Mouse (Mus musculus): ENCODE measurements around the gene Tnk2. TPM values are rescaled to one million over a fixed set of nuclear protein-coding genes. Genes with fewer than 3 reads are reported as not detected.

The Tnk2 gene
- polyA plus RNA-seq, 1 experiment: 106 TPM

- no peak for DNase-seq (ENCODE audit: low spot score)
These were observed 16.4 kb downstream of the Tnk2 start for GRCm38 (mm10) chr16:32660095-32660494.

GRCm38 (mm10) chr16:32660557-32661321 lies 17.1 kb downstream of the Tnk2 start:
- DNase-seq (ENCODE audit: low spot score): peak; percentile 43

DNA sequence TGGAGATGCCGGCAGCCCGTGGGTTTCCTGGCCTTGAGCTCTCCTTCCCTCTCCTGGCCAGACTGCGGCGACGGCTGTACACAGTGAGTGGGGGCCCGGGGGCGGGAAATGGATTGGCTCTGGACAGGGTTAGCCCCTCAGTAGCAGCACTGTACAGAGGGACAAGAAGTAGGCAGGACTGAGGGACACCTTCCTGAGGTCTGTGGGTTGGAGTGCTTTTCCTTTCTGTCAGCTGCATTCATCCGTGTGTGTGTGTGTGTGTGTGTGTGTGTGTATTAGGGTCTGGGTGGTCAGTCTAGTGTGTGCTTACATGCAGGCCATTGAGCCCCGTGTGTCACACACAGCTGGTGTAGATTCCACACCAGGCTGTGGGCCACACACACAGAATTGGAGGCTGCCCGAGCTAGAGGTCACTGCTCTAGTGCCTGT lies 17.8 kb downstream of the Tnk2 start:
- no peak for DNase-seq (ENCODE audit: low spot score)

GRCm38 (mm10) chr16:32662372-32662771 lies 18.7 kb downstream of the Tnk2 start:
- no peak for DNase-seq (ENCODE audit: low spot score)

- no peak for DNase-seq (ENCODE audit: low spot score)
These were observed 19.7 kb downstream of the Tnk2 start for GRCm38 (mm10) chr16:32663231-32663858.

GRCm38 (mm10) chr16:32664211-32664610 lies 20.5 kb downstream of the Tnk2 start:
- no peak for DNase-seq (ENCODE audit: low spot score)

GRCm38 (mm10) chr16:32665851-32666665 lies 22.4 kb downstream of the Tnk2 start:
- DNase-seq (ENCODE audit: low spot score): peak; percentile 22

DNA sequence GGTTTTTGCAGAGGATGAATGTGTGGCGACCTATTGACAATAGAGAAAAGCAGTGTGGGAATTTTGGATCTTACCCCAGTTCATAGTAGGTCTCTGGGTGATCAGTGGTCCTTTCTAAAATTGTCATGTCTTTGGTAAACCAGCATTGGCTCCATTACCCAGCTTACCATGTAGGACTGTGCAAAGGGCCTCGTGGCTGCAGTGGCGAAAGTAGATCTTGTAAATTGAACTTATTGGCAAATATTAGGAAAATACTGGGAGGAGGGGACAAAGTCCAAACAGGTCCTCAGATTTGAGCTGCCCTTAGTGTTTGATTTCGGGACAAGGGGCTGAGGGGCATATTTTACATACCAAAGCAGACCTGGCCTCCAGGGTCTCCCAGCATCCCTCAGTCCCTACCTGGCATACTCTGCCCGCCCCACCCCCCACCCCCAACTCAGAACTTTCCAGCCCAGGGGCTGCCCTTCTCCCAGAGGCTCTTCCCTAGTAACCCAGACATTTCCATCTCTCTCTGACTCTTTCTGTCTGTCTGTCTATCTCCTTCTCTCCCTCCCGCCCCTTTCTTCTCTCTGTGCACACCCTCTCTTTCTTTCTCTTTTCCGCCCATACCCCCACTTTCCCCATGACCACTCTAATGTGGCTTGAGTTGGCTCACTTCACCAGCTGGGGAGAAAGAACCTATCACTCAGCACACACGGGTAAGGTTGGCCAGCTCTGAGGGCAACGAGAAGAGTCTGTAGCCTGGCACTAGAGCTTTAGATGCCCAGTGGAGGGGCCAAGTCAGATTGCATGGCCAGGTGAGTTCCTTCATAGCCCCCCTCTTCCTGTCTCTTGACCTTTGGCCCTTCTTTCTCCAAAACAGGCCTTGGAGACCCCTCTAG lies 23.2 kb downstream of the Tnk2 start:
- no peak for DNase-seq (ENCODE audit: low spot score)

DNA sequence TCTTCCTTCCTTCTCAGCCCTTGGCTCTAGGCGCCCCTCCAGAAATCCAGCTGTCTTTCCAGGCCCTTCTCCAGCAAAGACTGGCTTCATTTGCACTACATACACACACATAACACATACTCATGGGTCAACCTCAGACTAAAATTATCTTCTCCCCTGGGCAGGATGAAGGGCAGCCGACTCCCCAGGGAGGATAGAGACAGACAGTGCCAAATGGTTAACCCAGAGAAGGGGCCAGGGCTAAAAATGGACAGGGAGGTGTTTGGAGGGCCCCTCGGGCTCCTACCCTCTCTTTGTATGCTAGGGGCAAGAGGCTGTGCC lies 23.8 kb downstream of the Tnk2 start:
- DNase-seq (ENCODE audit: low spot score): no peak

DNA sequence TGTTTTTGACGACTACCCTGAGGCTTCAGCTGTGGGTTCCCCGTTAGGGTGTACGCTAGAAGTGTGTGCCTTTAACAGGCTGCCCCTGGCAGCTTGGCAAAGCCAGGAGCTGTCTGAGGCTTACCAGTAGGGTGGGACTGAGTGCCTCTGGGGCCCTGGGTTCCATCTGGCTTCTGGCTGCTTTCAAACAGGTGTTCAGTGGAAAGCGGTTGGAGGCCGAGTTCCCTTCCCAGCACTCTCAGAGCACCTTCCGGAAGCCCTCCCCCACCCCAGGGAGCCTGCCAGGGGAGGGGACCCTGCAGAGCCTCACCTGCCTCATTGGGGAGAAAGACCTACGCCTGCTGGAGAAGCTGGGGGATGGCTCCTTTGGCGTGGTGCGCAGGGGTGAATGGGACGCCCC lies 24.4 kb downstream of the Tnk2 start:
- DNase-seq (ENCODE audit: low spot score): no peak

DNA sequence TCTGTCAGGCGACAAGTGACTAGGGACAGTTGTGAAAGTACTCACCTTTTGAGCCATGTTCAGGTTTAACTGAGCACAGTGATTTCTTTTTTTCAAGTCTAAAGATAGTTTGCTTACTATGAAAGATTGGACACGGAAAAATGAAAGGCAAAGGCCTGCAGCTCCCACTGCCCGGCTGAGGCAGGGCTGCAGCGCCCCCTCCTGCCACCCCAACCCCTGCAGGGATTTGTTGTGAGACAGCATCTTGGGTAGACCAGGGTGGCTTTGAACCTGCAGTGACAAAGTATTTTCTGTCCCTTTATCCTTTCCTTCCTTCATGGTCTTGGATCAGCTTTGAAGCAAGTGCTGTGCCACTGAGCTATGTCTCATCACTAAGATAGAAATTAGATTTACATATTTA lies 24.8 kb downstream of the Tnk2 start:
- DNase-seq (ENCODE audit: low spot score): no peak

DNA sequence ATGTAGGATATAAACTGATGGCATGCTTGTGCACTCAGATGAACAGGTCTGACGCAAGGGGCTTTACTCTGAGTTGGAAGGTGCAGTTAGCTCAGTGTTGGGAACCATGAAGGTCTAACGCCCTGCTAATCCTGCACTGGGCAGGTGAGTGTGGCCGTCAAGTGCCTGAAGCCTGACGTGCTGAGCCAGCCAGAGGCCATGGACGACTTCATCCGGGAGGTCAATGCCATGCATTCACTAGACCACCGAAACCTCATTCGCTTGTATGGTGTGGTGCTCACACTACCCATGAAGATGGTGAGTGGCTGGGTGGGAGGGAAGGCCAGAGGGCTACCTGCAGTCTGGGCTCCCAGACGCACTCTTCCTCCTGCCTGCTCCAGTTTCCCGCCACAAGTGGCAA lies 25.6 kb downstream of the Tnk2 start:
- DNase-seq (ENCODE audit: low spot score): no peak

DNA sequence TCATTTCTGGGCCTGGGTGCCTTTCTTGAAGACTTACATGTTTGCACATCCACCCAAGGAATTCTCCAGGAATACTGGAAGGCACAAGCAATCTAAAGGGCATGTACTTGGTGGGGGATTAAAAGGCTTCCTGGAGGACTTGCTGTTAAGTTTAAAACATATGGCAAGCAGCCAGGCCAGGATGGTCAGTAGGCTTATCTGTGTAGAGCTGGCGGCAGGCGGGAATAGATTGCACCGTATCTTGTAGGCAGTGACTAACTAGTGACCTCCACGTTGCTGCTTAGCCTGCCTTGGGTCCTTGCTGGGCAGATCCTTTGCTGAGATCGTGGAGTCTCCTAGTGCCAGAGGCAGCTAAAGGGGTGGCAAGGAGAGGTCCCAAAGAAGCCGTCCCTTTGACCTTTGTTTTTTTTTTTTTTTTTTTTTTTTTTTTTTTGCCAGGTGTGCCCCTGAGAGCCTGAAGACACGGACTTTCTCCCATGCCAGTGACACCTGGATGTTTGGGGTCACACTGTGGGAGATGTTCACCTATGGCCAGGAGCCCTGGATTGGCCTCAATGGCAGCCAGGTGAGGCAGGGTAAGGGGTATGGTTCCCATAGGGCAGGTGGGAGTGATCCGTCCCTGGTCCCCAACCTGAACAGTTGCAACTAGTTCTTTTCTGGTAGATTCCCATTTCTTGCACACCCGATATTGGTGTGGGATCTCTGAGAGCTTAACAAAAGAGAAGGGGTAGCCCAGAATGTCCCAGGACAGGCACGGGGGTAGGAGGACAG lies 26.9 kb downstream of the Tnk2 start:
- DNase-seq (ENCODE audit: low spot score): no peak

DNA sequence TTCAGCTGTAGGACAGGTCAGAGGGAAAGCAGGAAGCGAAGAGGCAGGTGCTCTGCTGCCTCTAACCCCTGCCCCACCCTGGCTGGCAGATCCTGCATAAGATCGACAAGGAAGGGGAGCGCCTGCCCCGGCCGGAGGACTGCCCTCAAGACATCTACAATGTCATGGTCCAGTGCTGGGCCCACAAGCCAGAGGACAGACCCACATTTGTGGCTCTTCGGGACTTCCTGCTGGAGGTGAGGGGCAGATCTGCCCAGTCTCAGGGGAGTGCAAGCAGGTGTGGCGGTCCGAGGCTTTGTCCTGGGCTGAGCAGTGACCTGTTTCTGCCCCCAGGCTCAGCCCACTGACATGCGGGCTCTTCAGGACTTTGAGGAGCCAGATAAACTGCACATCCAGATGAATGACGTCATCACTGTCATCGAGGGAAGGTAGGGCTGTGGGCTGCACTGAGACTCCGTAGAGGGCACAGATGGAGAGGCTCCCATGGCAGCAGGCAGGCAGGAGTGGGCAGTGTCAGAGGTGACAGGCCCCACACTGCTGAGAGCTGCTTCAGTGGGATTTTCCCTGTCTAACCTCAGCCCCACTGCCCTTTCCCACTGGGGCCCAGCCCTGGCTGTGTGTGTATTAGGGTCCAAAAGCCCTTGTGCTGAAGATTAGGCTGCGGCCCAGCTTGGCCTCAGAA lies 27.7 kb downstream of the Tnk2 start:
- no peak for DNase-seq (ENCODE audit: low spot score)

DNA sequence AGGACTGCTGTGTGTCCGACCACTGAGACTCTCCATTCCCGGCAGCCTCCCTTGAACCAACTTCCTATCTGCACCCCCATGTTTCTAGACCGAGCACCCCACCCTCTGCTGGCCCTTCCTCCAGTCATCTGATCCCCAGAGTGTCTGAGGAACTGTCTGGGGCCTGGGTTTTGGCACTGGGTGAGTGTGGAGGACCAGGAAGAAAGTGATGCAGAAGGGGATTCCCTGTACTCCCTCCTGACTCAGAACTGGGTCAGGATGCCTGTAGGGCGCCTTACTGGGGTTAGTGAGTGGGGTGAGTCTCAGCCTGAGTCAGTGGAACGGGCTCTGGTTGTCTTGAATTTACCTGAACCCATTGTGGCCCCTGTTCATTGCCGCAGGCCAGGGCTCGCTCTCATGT lies 28.6 kb downstream of the Tnk2 start:
- no peak for DNase-seq (ENCODE audit: low spot score)

GRCm38 (mm10) chr16:32672861-32673560 lies 29.3 kb downstream of the Tnk2 start:
- peak; percentile 39 for DNase-seq (ENCODE audit: low spot score)

- DNase-seq (ENCODE audit: low spot score): no peak
These were observed 30.6 kb downstream of the Tnk2 start for GRCm38 (mm10) chr16:32674121-32674740.

- peak; percentile 64 for DNase-seq (ENCODE audit: low spot score)
These were observed 33.5 kb downstream of the Tnk2 start for GRCm38 (mm10) chr16:32677040-32677700.

GRCm38 (mm10) chr16:32677903-32678302 lies 34.2 kb downstream of the Tnk2 start:
- DNase-seq (ENCODE audit: low spot score): peak; percentile 33

Measured in urinary bladder, adult 2 months (tissue).